Comparison of ENCODE assay signal across 28 mouse cellular contexts in the genomic region with DNA sequence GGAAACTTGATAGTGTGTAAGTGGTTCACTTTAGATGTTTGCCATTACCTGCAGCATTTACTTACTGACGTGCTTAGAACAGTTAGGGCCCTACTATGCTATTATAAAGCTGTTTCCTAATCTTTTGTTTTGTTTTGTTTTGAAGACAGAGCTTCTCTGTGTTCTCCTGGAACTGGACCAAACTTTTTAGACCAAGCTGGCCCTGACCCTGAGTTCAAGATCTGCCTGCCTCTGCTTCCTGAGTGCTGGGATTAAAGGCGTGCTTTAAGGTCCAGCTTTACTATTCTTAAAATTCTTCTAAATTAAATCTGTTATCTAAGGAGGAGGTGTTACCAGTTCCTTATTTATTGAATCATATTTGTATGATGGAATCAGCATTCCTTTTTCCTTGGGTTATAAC.
"Had no signal": no experiment of that assay in that cellular context is flagged by ENCODE, and none has a peak within 500 bp of the region (broad histone marks: within the 10 kb centered on the region; RNA-seq: fewer than 3 reads in every experiment).

No protein-coding gene starts in this region.

- H3K4me3 ChIP-seq: limb, embryonic 10.5 days; limb, embryonic 12.5 days; limb, embryonic 13.5 days; limb, embryonic 15.5 days; liver, embryonic 12.5 days; liver, embryonic 13.5 days; liver, embryonic 15.5 days; lung, embryonic 15.5 days; megakaryocyte, embryonic 14.5 days; midbrain, embryonic 10.5 days; midbrain, embryonic 12.5 days; midbrain, embryonic 13.5 days; midbrain, embryonic 15.5 days; myocyte; neural tube, embryonic 12.5 days had no signal

- H3K4me1 ChIP-seq: limb, embryonic 10.5 days; limb, embryonic 12.5 days; limb, embryonic 15.5 days; midbrain, embryonic 10.5 days; midbrain, embryonic 12.5 days; midbrain, embryonic 13.5 days; midbrain, embryonic 15.5 days; neural tube, embryonic 12.5 days had no signal

- H3K27me3 ChIP-seq: limb, embryonic 12.5 days; limb, embryonic 13.5 days; limb, embryonic 15.5 days; liver, embryonic 12.5 days; liver, embryonic 13.5 days; liver, embryonic 15.5 days; lung, embryonic 15.5 days; megakaryocyte, embryonic 14.5 days; midbrain, embryonic 12.5 days; midbrain, embryonic 13.5 days; midbrain, embryonic 15.5 days; neural tube, embryonic 12.5 days had no signal

- H3K27ac ChIP-seq: limb, embryonic 10.5 days; limb, embryonic 12.5 days; limb, embryonic 13.5 days; limb, embryonic 15.5 days; liver, embryonic 12.5 days; liver, embryonic 13.5 days; liver, embryonic 14.5 days; lung, embryonic 15.5 days; macrophage; midbrain, embryonic 10.5 days; midbrain, embryonic 12.5 days; midbrain, embryonic 13.5 days; midbrain, embryonic 15.5 days; neural tube, embryonic 12.5 days had no signal

- DNase-seq: left cerebral cortex, postnatal 4 days; liver; liver, embryonic 13.5 days; liver, postnatal 0 days; lung, adult 18-20 months; lung, adult 2 months; lung, embryonic 14.5 days; lung, postnatal 10 days; lung, postnatal 14 days; lung, postnatal 36 days; lung, postnatal 4 days; midbrain, embryonic 14.5 days had no signal

- H3K36me3 ChIP-seq: midbrain, embryonic 12.5 days had no signal
